Mouse (Mus musculus): ENCODE results near the gene Mbnl3.
A peak's percentile ranks its signal among the peaks of the same experiment; 100 is the strongest.

The Mbnl3 gene

GRCm38 (mm10) chrX:51206432-51206831 is at the start of gene Mbnl3:
TSS of gene Mbnl3 (minus strand) at chrX:51206532.
- DNase-seq = no peak

GRCm38 (mm10) chrX:51205548-51206324 is 596 bp downstream of the Mbnl3 start:
- DNase-seq = peak; percentile 6

GRCm38 (mm10) chrX:51204626-51205547 is 1.4 kb downstream of the Mbnl3 start:
- no peak for DNase-seq

GRCm38 (mm10) chrX:51197012-51197411 is 9.3 kb downstream of the Mbnl3 start:
- DNase-seq = no peak

- no peak for DNase-seq
These were observed 34.4 kb downstream of the Mbnl3 start for GRCm38 (mm10) chrX:51171914-51172313.

- no peak for DNase-seq
These were observed 34.9 kb downstream of the Mbnl3 start for GRCm38 (mm10) chrX:51171413-51171812.

GRCm38 (mm10) chrX:51170404-51170803 is 35.9 kb downstream of the Mbnl3 start:
- DNase-seq = no peak

GRCm38 (mm10) chrX:51169476-51170045 is 36.8 kb downstream of the Mbnl3 start:
- DNase-seq = no peak

GRCm38 (mm10) chrX:51167976-51168375 is 38.4 kb downstream of the Mbnl3 start:
- no peak for DNase-seq

GRCm38 (mm10) chrX:51164766-51165165 is 41.6 kb downstream of the Mbnl3 start:
- no peak for DNase-seq

- no peak for DNase-seq
These were observed 57.9 kb downstream of the Mbnl3 start for GRCm38 (mm10) chrX:51148436-51148835.

GRCm38 (mm10) chrX:51146351-51146750 is 60.0 kb downstream of the Mbnl3 start:
- DNase-seq = no peak

GRCm38 (mm10) chrX:51140055-51140454 is 66.3 kb downstream of the Mbnl3 start:
- DNase-seq = no peak

GRCm38 (mm10) chrX:51131325-51131724 is 75.0 kb downstream of the Mbnl3 start:
- DNase-seq = no peak

GRCm38 (mm10) chrX:51102748-51103147 is 103.6 kb downstream of the Mbnl3 start:
- DNase-seq = no peak

- no peak for DNase-seq
These were observed 121.4 kb downstream of the Mbnl3 start for GRCm38 (mm10) chrX:51084972-51085371.

- DNase-seq = no peak
These were observed 122.1 kb downstream of the Mbnl3 start for GRCm38 (mm10) chrX:51084211-51084610.

- no peak for DNase-seq
These were observed 129.6 kb downstream of the Mbnl3 start for GRCm38 (mm10) chrX:51076744-51077143.

All from right cerebral cortex, postnatal 25 days (tissue).